8 mouse cellular contexts compared by ENCODE assay signal in genomic region chr5:96921973-96922715, GRCm38 (mm10).
A peak's percentile ranks its signal among the peaks of the same experiment; 100 is the strongest.
DNase-seq lines count a peak whose midpoint lies in the region; ATAC-seq lines count a peak whose summit lies in the region.

No protein-coding gene starts in this region.

- H3K9me3 ChIP-seq in megakaryocyte, embryonic 14.5 days = no peaks in the 10 kb centered on the region
- H3K9me3 ChIP-seq in heart, embryonic 11.5 days (replicated peaks; ENCODE audit: control insufficient read depth, low read length) = no peaks in the 10 kb centered on the region
- H3K9me3 ChIP-seq in kidney, embryonic 14.5 days (ENCODE audit: control insufficient read depth, low read length) = no peaks in the 10 kb centered on the region

- DNase-seq in lung, postnatal 4 days = peak; percentile 56 to 62
- no peak for DNase-seq in thymus, adult 18-20 months
- DNase-seq in cerebellum, postnatal 25 days = no peak
- DNase-seq in left cerebral cortex, adult 11 months (ENCODE audit: low spot score) = no peak

- H3K36me3 ChIP-seq in megakaryocyte, embryonic 14.5 days (replicated peaks; ENCODE audit: low read length) = peaks cover 27% of the 10 kb centered on the region
- no peaks in the 10 kb centered on the region for H3K36me3 ChIP-seq in heart, embryonic 11.5 days (ENCODE audit: control insufficient read depth, insufficient read depth, low read length)
- no peaks in the 10 kb centered on the region for H3K36me3 ChIP-seq in kidney, embryonic 14.5 days (ENCODE audit: control insufficient read depth, insufficient read depth, low read length)

- peak overlapping the region; percentile 89 for H3K4me3 ChIP-seq in megakaryocyte, embryonic 14.5 days (replicated peaks)
- H3K4me3 ChIP-seq in heart, embryonic 11.5 days (ENCODE audit: low read depth, low read length) = no peak overlapping the region
- H3K4me3 ChIP-seq in kidney, embryonic 14.5 days (ENCODE audit: low read length) = no peak overlapping the region; the same call in 1 of the 2 replicates

- H3K27me3 ChIP-seq in megakaryocyte, embryonic 14.5 days (replicated peaks) = no peaks in the 10 kb centered on the region
- no peaks in the 10 kb centered on the region for H3K27me3 ChIP-seq in heart, embryonic 11.5 days (ENCODE audit: control insufficient read depth, insufficient read depth, low read length)
- no peaks in the 10 kb centered on the region for H3K27me3 ChIP-seq in kidney, embryonic 14.5 days (ENCODE audit: control insufficient read depth, insufficient read depth, low read length)

- peaks cover 90% of the 10 kb centered on the region for H3K4me1 ChIP-seq in megakaryocyte, embryonic 14.5 days
- H3K4me1 ChIP-seq in heart, embryonic 11.5 days (ENCODE audit: control insufficient read depth, insufficient read depth, low read length) = peaks cover 8% of the 10 kb centered on the region; the same call in 1 of the 2 replicates
- H3K4me1 ChIP-seq in kidney, embryonic 14.5 days (ENCODE audit: control insufficient read depth, insufficient read depth, low read length) = peaks cover 7% of the 10 kb centered on the region; the same call in 1 of the 2 replicates

- H3K4me2 ChIP-seq in heart, embryonic 11.5 days = peak overlapping the region; percentile 41
- 0 out of 2 replicates have a peak overlapping the region, but pooled peaks have one; percentile 8 for H3K4me2 ChIP-seq in kidney, embryonic 14.5 days (replicated peaks; ENCODE audit: low read depth, low read length)

- no peak overlapping the region; the same call in 1 of the 2 replicates for H3K9ac ChIP-seq in heart, embryonic 11.5 days (ENCODE audit: low read depth, low read length)
- no peak overlapping the region for H3K9ac ChIP-seq in kidney, embryonic 14.5 days (ENCODE audit: low read depth, low read length)

- ATAC-seq in megakaryocyte, adult 5-6 weeks (ENCODE audit: poor library complexity, severe bottlenecking) = no peak
- peak; percentile 47; the same call in 1 of the 2 replicates for ATAC-seq in heart, embryonic 11.5 days (replicated peaks; ENCODE audit: insufficient number of reproducible peaks, low FRiP score, low TSS enrichment)
- peak; percentile 36; the same call in 1 of the 2 replicates for ATAC-seq in kidney, embryonic 14.5 days (ENCODE audit: low FRiP score, low TSS enrichment)

- peak overlapping the region; percentile 82 for H3K27ac ChIP-seq in heart, embryonic 11.5 days (ENCODE audit: low read depth, low read length)
- peak overlapping the region; percentile 53; the same call in 1 of the 2 replicates for H3K27ac ChIP-seq in kidney, embryonic 14.5 days (ENCODE audit: low read depth, low read length)

- WGBS in heart, embryonic 11.5 days (ENCODE audit: insufficient replicate concordance) = 37% methylated on average over 11 of the region's 11 CpGs
- 40% methylated on average over 11 of the region's 11 CpGs for WGBS in kidney, embryonic 14.5 days

Comparison
In these comparisons a context has a peak if more than half of its experiments do, and no peak if none do; other contexts are left out.
1. DNase-seq: peak in lung, postnatal 4 days (2 of 2); none in thymus, adult 18-20 months (0 of 2), cerebellum, postnatal 25 days (0 of 2) and left cerebral cortex, adult 11 months (single experiment).